Mouse (Mus musculus): Measurements from ENCODE around the gene Dbnl. TPM values are rescaled to one million over a fixed set of nuclear protein-coding genes. Genes with fewer than 3 reads are reported as not detected.

Dbnl gene
- total RNA-seq (2023), result 100 to 1,000 TPM; 181 to 182 TPM

DNA sequence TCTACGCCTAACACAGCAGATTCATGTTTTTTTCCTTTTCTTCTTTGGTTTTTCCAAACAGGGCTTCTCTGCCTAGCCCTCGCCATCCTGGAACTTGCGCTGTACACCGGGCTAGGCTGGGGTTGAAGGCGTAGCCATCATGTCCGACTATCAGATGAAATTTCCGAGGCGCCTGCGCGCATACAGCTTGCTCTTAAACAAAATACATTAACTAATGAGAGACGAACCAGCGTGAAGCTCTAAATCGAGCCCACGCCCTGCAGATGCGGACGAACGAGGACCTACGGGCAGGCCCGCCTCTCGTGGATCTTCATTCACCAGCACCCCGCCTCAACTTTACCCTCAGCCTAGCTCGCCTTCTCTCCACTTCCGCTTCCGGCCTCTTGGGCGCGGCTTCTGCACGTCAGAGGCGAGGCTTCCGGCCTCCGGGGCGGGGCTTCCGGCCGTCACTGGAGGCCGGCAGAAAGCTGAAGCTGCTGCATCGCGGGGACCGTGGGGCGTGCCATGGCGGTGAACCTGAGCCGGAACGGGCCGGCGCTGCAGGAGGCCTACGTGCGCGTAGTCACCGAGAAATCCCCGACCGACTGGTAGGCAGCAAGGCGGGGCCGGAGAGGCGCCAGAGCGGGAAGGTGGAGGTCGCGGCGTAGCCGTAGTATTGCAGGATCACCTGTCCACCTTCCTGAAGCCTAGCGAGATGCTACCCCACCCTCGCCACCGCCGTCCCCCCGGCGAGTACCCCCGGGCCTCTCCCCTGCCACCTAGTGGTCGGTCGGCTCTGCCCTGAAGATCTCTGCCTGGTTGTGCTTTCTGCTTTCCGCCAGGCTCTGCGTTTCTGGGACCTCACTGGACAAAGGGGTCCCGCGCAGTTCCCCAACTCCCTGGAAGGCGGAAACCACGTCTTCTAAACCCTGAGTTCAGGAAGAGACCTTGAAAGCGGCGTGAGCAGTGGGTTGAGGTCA, at the start of gene Dbnl:
Dbnl (plus strand) TSS at position 433 of the 959 bp plus-strand sequence.

GRCm38 (mm10) chr11:5761820-5762632, 26.3 kb upstream of the Dbnl start, which contains the start of gene Urgcp:
Gene Urgcp (minus strand): TSS chr11:5762376.

DNA sequence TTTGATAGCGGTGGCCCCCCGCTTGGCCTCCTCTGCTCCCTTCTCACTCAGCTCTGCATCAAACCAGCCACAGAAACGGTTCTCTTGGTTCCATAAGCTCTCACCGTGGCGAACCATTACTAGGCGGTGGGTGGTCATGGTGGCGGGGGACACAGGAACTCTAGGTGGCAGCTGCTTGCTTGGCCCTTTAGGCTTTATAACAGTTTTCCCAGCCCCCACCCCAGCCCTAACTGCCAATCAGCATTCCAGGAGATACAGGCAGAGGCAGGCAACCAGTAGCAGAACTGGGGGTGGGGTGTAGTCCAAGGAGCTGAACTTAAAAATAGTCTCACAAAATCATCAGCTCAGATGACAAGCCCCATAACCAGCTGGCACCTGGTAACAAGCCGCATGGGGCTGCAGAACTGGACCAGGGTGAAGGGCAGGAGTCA, 15.3 kb downstream of the Dbnl start, which contains the start of gene Pgam2:
Pgam2 (minus strand) TSS at position 183 of the 431 bp plus-strand sequence.

DNA sequence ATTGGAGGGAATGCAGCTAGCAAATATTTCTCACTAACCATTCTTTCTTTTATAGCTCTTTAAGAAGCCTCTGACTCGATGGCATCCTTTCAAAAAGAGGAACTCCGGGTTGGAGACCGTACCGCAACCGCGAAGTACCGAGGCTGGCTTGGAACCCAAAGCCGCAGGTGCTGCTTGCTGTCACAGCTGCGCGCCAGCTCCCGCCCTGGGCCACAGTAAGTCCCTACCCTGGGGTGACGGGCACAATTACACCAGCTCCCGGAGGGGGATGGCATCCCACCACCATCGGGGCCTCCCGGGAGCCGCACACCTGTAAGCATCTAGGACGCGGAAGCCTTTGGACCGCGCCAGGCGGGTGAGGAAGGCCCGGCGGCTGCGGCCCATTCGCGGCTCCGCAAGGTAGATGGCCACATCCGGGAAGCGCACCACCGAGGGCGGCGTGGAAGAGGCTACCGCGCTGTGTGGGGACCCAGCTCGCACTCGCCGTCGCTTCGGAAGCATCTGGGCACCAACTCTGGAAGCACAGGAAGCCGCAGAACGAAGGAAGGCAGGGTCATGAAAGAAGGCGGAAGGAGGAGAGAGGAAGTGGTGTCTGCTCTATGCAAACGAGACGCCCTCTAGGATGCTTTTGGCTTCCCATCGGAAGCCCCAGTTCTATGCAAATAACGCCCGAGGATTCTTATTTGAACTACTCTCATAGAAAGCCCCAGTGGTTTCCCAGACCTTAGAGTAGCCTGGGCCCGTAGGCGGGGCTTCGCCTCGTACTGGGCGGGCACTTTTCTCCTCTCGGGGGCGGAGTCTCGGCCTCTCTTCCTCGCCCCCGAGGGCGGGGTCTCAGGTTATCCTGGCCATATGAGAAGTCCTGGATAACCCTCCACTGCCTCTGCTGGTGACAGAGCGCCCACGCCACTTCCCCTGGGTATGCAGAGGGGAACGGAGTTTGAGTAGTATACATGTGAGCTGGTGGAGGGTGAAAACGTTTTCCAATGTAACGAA, 49.3 kb downstream of the Dbnl start, which contains the start of gene Polm:
Polm (minus strand) TSS at position 766 of the 996 bp plus-strand sequence.

Other genes starting within 250 kb of the Dbnl start
- gene Ccdc117, start 246.3 kb upstream of the Dbnl start, total RNA-seq (2023), result 10 to 100 TPM; 11.8 to 12.9 TPM
- not detected for gene Ankrd36, start 218.8 kb upstream of the Dbnl start, total RNA-seq (2023)
- gene Mrps24, start 72.8 kb upstream of the Dbnl start, total RNA-seq (2023), result 10 to 100 TPM; 31.1 to 41.0 TPM
- gene Urgcp, start 26.1 kb upstream of the Dbnl start, total RNA-seq (2023), result 10 to 100 TPM; 11.6 to 14.5 TPM
- not detected for gene Pgam2, start 15.2 kb downstream of the Dbnl start, total RNA-seq (2023)
- 10 to 100 TPM; 28.8 to 35.8 TPM for gene Polm, start 49.5 kb downstream of the Dbnl start, total RNA-seq (2023)
- not detected for gene Aebp1, start 73.5 kb downstream of the Dbnl start, total RNA-seq (2023)
- gene Pold2, start 89.8 kb downstream of the Dbnl start, total RNA-seq (2023), result 10 to 100 TPM; 26.3 to 36.8 TPM
- not detected for gene Myl7, start 110.3 kb downstream of the Dbnl start, total RNA-seq (2023)
- gene Gck, start 161.6 kb downstream of the Dbnl start, total RNA-seq (2023), result not detected
- 10 to 100 TPM; 65.1 to 74.8 TPM for gene Ykt6, start 167.2 kb downstream of the Dbnl start, total RNA-seq (2023)